Mouse (Mus musculus) midbrain, embryonic 10.5 days (tissue): ENCODE data around the gene Otx1. TPM values are rescaled to one million over a fixed set of nuclear protein-coding genes. Genes with fewer than 3 reads are reported as not detected.

ENCODE experiments used
- DNase-seq: peaks from one replicate; pipeline ENCODE4 v3.0.0-alpha.2; 2017; ENCODE audit warnings: low spot score
- H3K27ac ChIP-seq: fragments of 300-500 bp; sonication (generic); replicated peaks from 2 replicates; pipeline ENCODE4 v1.5.1; 2016; ENCODE audit warnings: mild to moderate bottlenecking
- H3K27me3 ChIP-seq: fragments of 300-500 bp; sonication (generic); 2 replicates; pipeline ENCODE4 v1.6.1; 2016; ENCODE audit warnings: low read depth, mild to moderate bottlenecking; ENCODE audit not compliant: poor library complexity, severe bottlenecking
- H3K36me3 ChIP-seq: fragments of 300-500 bp; sonication (generic); 2 replicates; pipeline ENCODE4 v1.6.1; 2016; ENCODE audit warnings: mild to moderate bottlenecking, moderate library complexity
- H3K4me1 ChIP-seq: fragments of 300-500 bp; sonication (generic); 2 replicates; pipeline ENCODE4 v1.6.1; 2016
- H3K4me3 ChIP-seq: fragments of 300-500 bp; sonication (generic); 2 replicates; pipeline ENCODE4 v1.5.1; 2016; ENCODE audit warnings: mild to moderate bottlenecking, moderate library complexity
- H3K9me3 ChIP-seq: fragments of 300-500 bp; sonication (generic); replicated peaks from 2 replicates; pipeline ENCODE4 v1.6.1; 2016; ENCODE audit warnings: mild to moderate bottlenecking
- WGBS: fragments of 180-500 bp; shearing (Covaris S2); methylation state at CpG from one replicate; pipeline ENCODE4 v1.1.7; 2016; 5-methylcytosine and 5-hydroxymethylcytosine counted together
- polyA plus RNA-seq: library from polyadenylated mRNA; unstranded; fragments of >200 nt; fragmentation: Nextera tagmentation; extraction: Ambion mirVana; gene quantifications from 2 replicates; pipeline ENCODE4 v1.2.1, GENCODE M21; 2016

The Otx1 gene
- polyA plus RNA-seq, 1 experiment from 2014 or later, result 44.5 TPM

- Histone ChIP-seq H3K9me3 (no peaks in the 10 kb centered on the region), H3K4me1 (peaks cover 83% of the 10 kb centered on the region), H3K27me3 (peaks cover 65% of the 10 kb centered on the region), H3K36me3 (no peaks in the 10 kb centered on the region), H3K4me3 (peak overlapping the region; percentile 85), H3K27ac (peak overlapping the region; percentile 100)
- DNase-seq, result no peak
- 4% methylated on average over 12 of the region's 12 CpGs for WGBS
These were observed 3.9 kb upstream of the Otx1 start for GRCm38 (mm10) chr11:22006471-22007087.

DNA sequence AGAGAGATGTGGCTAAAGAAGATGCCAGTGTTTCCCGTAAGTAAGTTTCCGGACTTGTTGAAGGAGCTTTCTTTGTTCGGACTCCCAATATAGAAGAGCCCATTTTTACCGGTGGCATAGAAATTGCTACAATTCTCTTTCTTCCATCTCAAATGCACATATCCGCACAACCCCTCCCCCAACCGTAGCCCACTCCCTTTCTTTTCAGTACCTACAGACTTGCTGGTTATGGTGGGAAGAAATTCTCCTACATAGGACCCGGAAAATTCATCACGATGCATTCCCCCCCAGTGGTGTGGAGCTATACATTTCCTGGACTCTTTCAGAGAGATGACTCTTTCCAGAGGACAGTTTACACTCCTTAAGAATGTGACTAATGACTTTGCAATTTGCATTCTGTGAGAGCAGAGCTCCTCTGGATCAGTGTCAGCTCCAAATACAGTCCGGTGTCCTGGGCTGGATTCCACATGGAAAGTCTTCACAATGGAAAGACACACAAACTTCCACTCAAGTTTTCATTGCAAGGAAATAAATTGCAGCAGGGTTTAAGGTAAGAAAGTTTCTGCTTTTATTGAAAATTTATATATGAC, 2.7 kb upstream of the Otx1 start:
- peak; percentile 57 for DNase-seq
- Histone ChIP-seq H3K4me3 (peak overlapping the region; percentile 85), H3K27ac (peak overlapping the region; percentile 100), H3K27me3 (peaks cover 64% of the 10 kb centered on the region), H3K9me3 (no peaks in the 10 kb centered on the region), H3K4me1 (peaks cover 80% of the 10 kb centered on the region), H3K36me3 (no peaks in the 10 kb centered on the region)
- WGBS, result 3% methylated on average over 9 of the region's 9 CpGs

GRCm38 (mm10) chr11:22004331-22004841, 1.7 kb upstream of the Otx1 start:
- Histone ChIP-seq H3K4me3 (peak overlapping the region; percentile 85), H3K27ac (peak overlapping the region; percentile 100), H3K9me3 (no peaks in the 10 kb centered on the region), H3K36me3 (peaks cover 6% of the 10 kb centered on the region), H3K27me3 (peaks cover 68% of the 10 kb centered on the region), H3K4me1 (peaks cover 78% of the 10 kb centered on the region)
- DNase-seq, result peak; percentile 82
- WGBS, result 2% methylated on average over 18 of the region's 18 CpGs

- H3K27ac ChIP-seq, result peak overlapping the region; percentile 100
- peaks cover 77% of the 10 kb centered on the region for H3K27me3 ChIP-seq
- H3K36me3 ChIP-seq, result peaks cover 15% of the 10 kb centered on the region
- no peaks in the 10 kb centered on the region for H3K9me3 ChIP-seq
- H3K4me3 ChIP-seq, result peak overlapping the region; percentile 85
- peak; percentile 79 for DNase-seq
- peaks cover 80% of the 10 kb centered on the region for H3K4me1 ChIP-seq
- WGBS, result under 1% methylated on average over 31 of the region's 31 CpGs
These were observed 764 bp upstream of the Otx1 start for GRCm38 (mm10) chr11:22003341-22003981.

DNA sequence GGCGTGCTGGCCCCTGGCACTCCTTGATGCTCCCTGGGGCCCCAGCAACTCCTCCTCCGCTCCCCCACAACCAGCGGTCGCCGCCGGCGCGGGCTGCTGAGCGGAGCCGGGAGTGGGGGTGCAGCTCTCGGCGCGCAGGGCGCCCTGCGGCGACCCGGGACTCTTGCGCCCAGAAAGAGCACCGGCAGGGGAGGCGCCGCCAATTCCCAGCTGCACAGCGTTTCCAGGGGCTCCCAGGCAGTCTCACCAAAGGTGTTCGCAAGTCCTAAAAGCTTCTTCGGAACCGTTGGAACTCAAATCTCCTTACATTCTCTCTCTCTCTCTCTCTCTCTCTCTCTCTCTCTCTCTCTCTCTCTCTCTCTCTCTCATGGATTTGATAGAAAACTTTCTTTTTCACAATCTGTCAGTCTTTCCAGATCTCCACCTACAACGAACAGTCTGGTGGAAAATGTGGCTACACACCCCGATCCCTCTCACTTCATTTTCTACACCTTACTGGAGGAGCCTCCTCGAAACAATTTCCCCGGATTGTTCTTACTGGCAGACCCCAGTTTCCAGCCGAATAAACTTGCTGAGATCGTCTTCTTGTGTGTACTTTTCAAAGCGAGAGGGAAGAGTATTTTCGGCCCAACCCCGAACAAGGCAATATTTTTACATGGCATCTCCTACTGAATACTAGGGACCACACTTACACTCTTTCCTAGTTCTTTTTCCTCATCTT, 475 bp downstream of the Otx1 start:
- H3K4me3 ChIP-seq, result peak overlapping the region; percentile 85
- H3K4me1 ChIP-seq, result peaks cover 78% of the 10 kb centered on the region
- H3K27ac ChIP-seq, result peak overlapping the region; percentile 100
- H3K9me3 ChIP-seq, result no peaks in the 10 kb centered on the region
- no peak for DNase-seq
- under 1% methylated on average over 34 of the region's 34 CpGs for WGBS
- H3K27me3 ChIP-seq, result peaks cover 87% of the 10 kb centered on the region
- H3K36me3 ChIP-seq, result peaks cover 26% of the 10 kb centered on the region

GRCm38 (mm10) chr11:22001321-22002061, 1.2 kb downstream of the Otx1 start:
- Histone ChIP-seq H3K27ac (peak overlapping the region; percentile 100), H3K27me3 (peaks cover 87% of the 10 kb centered on the region), H3K9me3 (no peaks in the 10 kb centered on the region), H3K36me3 (peaks cover 33% of the 10 kb centered on the region), H3K4me1 (peaks cover 78% of the 10 kb centered on the region), H3K4me3 (peak overlapping the region; percentile 85)
- under 1% methylated on average over 43 of the region's 59 CpGs for whole genome bisulfite sequencing
- peak; percentile 92 for DNase-seq

DNA sequence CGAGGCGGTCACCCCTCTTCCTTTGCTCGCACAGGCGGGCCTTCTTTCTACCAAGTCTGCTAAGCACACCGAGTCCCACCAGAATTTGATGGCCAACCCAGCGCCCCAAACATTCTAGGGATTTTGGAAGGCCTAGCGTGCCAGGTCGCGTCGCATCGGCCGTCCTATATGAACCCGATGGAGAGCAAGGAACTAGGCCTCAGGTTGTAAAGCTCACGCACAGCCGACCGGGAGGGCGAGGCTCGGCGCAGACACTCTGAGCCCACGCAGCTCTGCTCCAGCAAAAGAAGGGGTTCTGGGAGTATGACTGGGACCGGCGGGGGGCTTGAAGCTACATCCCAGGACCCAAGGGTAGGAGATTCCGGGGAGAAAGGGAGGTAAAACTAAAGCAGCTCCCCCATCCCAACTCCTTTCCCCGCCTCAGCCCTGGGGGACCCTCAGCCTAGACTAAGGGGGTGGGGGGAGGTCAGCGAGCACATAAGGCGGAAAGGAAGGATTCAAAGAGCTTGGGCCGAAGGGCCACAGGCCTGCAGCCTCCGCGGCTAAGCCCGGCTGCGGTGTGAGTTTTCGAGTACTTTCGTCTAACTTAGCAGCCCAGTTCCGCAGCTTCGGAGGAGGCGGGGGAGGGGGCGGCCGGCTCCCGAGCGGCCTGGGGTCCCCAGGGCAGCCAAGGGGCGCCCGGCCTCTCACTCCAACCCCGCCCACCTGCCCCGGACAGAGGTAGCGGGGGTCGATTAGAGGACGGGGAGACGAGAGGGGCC, 2.2 kb downstream of the Otx1 start:
- Histone ChIP-seq H3K4me3 (peak overlapping the region; percentile 85), H3K9me3 (no peaks in the 10 kb centered on the region), H3K27ac (peak overlapping the region; percentile 100), H3K36me3 (peaks cover 43% of the 10 kb centered on the region), H3K27me3 (peaks cover 87% of the 10 kb centered on the region), H3K4me1 (peaks cover 78% of the 10 kb centered on the region)
- DNase-seq, result peak; percentile 67
- WGBS, result under 1% methylated on average over 44 of the region's 48 CpGs

GRCm38 (mm10) chr11:21999396-22000315, 3.0 kb downstream of the Otx1 start:
- peak; percentile 66 for DNase-seq

GRCm38 (mm10) chr11:21998141-21999047, 4.3 kb downstream of the Otx1 start:
- Histone ChIP-seq H3K27me3 (peaks cover 88% of the 10 kb centered on the region), H3K9me3 (no peaks in the 10 kb centered on the region), H3K4me1 (peaks cover 78% of the 10 kb centered on the region), H3K4me3 (peak overlapping the region; percentile 85), H3K27ac (peak overlapping the region; percentile 100), H3K36me3 (peaks cover 61% of the 10 kb centered on the region)
- 3% methylated on average over 32 of the region's 32 CpGs for WGBS
- DNase-seq, result peak; percentile 66

More at GRCm38 (mm10) chr11:21999396-22000315, 3.0 kb downstream of the Otx1 start:
- Histone ChIP-seq H3K4me3 (peak overlapping the region; percentile 85), H3K27ac (peak overlapping the region; percentile 100), H3K27me3 (peaks cover 88% of the 10 kb centered on the region), H3K4me1 (peaks cover 78% of the 10 kb centered on the region), H3K36me3 (peaks cover 52% of the 10 kb centered on the region), H3K9me3 (no peaks in the 10 kb centered on the region)
- WGBS, result under 1% methylated on average over 31 of the region's 31 CpGs

DNA sequence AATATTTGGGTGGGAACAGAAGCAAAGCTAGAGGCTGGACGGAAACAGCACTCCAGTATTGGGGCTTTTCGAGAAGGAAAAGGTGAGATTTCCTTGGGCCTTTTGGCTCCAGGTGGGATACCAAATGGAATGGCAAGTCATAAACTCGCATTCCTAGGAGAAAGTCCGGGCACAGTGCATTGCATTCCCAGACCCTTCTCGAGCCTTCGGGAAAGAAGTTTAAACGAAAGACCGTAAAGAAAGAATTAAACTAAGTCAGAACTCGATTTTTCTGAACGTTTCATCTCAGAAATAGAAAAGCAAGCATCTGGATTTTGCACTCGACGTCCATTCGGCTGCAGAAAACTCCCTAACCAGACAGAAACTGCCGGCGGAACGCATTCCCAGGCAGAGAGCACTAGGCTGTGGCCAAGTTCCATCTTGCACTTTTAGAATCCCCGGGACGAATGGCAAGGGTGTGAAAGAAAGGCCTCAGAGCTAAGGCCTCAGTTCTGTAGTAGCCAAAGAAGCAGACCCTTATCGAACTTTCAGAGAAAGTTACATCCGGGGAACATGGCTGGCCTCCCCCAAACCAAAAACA, 5.0 kb downstream of the Otx1 start:
- WGBS, result under 1% methylated on average over 20 of the region's 20 CpGs
- peaks cover 89% of the 10 kb centered on the region for H3K27me3 ChIP-seq
- peaks cover 63% of the 10 kb centered on the region for H3K36me3 ChIP-seq
- peak; percentile 57 for DNase-seq
- peak overlapping the region; percentile 85 for H3K4me3 ChIP-seq
- peaks cover 82% of the 10 kb centered on the region for H3K4me1 ChIP-seq
- H3K9me3 ChIP-seq, result no peaks in the 10 kb centered on the region
- peak overlapping the region; percentile 100 for H3K27ac ChIP-seq
